Mouse (Mus musculus): ENCODE measurements around the gene Prlhr. TPM values are rescaled to one million over a fixed set of nuclear protein-coding genes. Genes with fewer than 3 reads are reported as not detected.

The Prlhr gene
- polyA plus RNA-seq, 1 experiment from 2014 or later = not detected

- no peak for ATAC-seq (ENCODE audit: insufficient number of reproducible peaks, insufficient read depth, low FRiP score, low read depth)
- Histone ChIP-seq H3K36me3 (ENCODE audit: control insufficient read depth, insufficient read depth, low read length) (no peaks in the 10 kb centered on the region), H3K4me2 (ENCODE audit: low read length) (no peak overlapping the region), H3K4me3 (ENCODE audit: control insufficient read depth in 1 of 2, insufficient read depth in 1 of 2, low read depth in 1 of 2, low read length in 2 of 2) (no peak overlapping the region), H3K9ac (ENCODE audit: low read length) (no peak overlapping the region), H3K27ac (replicated peaks in 1 of 2; ENCODE audit: control insufficient read depth in 1 of 2, insufficient read depth in 1 of 2, low read depth in 2 of 2, low read length in 2 of 2) (no peak overlapping the region), H3K4me1 (ENCODE audit: control insufficient read depth in 2 of 2, insufficient read depth in 2 of 2, low read length in 2 of 2) (peaks cover 0 to 4% of the 10 kb centered on the region in 2 experiments; a peak in 2 of 4 replicates), H3K9me3 (ENCODE audit: control insufficient read depth, low read length) (no peaks in the 10 kb centered on the region), H3K27me3 (ENCODE audit: control insufficient read depth, insufficient read depth, low read length) (no peaks in the 10 kb centered on the region)
- 49% methylated on average over 6 of the region's 6 CpGs for WGBS
Measured at GRCm38 (mm10) chr19:60437566-60438241, 30.4 kb downstream of the Prlhr start.

- Histone ChIP-seq H3K4me3 (ENCODE audit: control insufficient read depth in 1 of 2, insufficient read depth in 1 of 2, low read depth in 1 of 2, low read length in 2 of 2) (no peak overlapping the region), H3K4me1 (ENCODE audit: control insufficient read depth in 2 of 2, insufficient read depth in 2 of 2, low read length in 2 of 2) (no peaks in the 10 kb centered on the region), H3K36me3 (ENCODE audit: control insufficient read depth, insufficient read depth, low read length) (no peaks in the 10 kb centered on the region), H3K27ac (replicated peaks in 1 of 2; ENCODE audit: control insufficient read depth in 1 of 2, insufficient read depth in 1 of 2, low read depth in 2 of 2, low read length in 2 of 2) (no peak overlapping the region), H3K4me2 (ENCODE audit: low read length) (no peak overlapping the region), H3K9me3 (ENCODE audit: control insufficient read depth, low read length) (no peaks in the 10 kb centered on the region), H3K9ac (ENCODE audit: low read length) (no peak overlapping the region), H3K27me3 (ENCODE audit: control insufficient read depth, insufficient read depth, low read length) (no peaks in the 10 kb centered on the region)
- ATAC-seq (ENCODE audit: insufficient number of reproducible peaks, insufficient read depth, low FRiP score, low read depth) = no peak
- WGBS = 72% methylated on average over 6 of the region's 6 CpGs
Measured at GRCm38 (mm10) chr19:60432347-60433129, 35.6 kb downstream of the Prlhr start.

- Histone ChIP-seq H3K4me2 (ENCODE audit: low read length) (no peak overlapping the region), H3K9me3 (ENCODE audit: control insufficient read depth, low read length) (no peaks in the 10 kb centered on the region), H3K4me1 (ENCODE audit: control insufficient read depth in 2 of 2, insufficient read depth in 2 of 2, low read length in 2 of 2) (no peaks in the 10 kb centered on the region), H3K9ac (ENCODE audit: low read length) (no peak overlapping the region), H3K36me3 (ENCODE audit: control insufficient read depth, insufficient read depth, low read length) (no peaks in the 10 kb centered on the region), H3K4me3 (ENCODE audit: control insufficient read depth in 1 of 2, insufficient read depth in 1 of 2, low read depth in 1 of 2, low read length in 2 of 2) (no peak overlapping the region), H3K27ac (replicated peaks in 1 of 2; ENCODE audit: control insufficient read depth in 1 of 2, insufficient read depth in 1 of 2, low read depth in 2 of 2, low read length in 2 of 2) (no peak overlapping the region), H3K27me3 (ENCODE audit: control insufficient read depth, insufficient read depth, low read length) (no peaks in the 10 kb centered on the region)
- 56% methylated on average over 1 of the region's 1 CpGs for WGBS
- ATAC-seq (ENCODE audit: insufficient number of reproducible peaks, insufficient read depth, low FRiP score, low read depth) = no peak
Measured at GRCm38 (mm10) chr19:60417611-60418010, 50.5 kb downstream of the Prlhr start.

Other genes starting within 250 kb of the Prlhr start
- gene Fam204a, start 241.6 kb downstream of the Prlhr start, polyA plus RNA-seq (2014; fragmentation: Nextera tagmentation; extraction: Ambion mirVana) = 34.5 and 35.9 TPM in 2 replicates
- gene Cacul1, start 112.7 kb upstream of the Prlhr start, polyA plus RNA-seq (2014; fragmentation: Nextera tagmentation; extraction: Ambion mirVana) = 19.6 and 22.5 TPM in 2 replicates